Mouse (Mus musculus) forebrain, embryonic 13.5 days (tissue): ENCODE measurements around the gene Ttc30a1. TPM values are rescaled to one million over a fixed set of nuclear protein-coding genes. Genes with fewer than 3 reads are reported as not detected.

Source experiments
- polyA plus RNA-seq: library from polyadenylated mRNA; unstranded; fragments of >200 nt; fragmentation: Nextera tagmentation; extraction: Ambion mirVana; gene quantifications from 2 replicates; pipeline ENCODE4 v1.2.1, GENCODE M21; 2015

Ttc30a1 gene
- polyA plus RNA-seq, 1 experiment from 2014 or later = 8.1 TPM

Other genes starting within 250 kb of the Ttc30a1 start
- gene Agps, start 149.8 kb downstream of the Ttc30a1 start, polyA plus RNA-seq = 25.6 and 26.0 TPM in 2 replicates
- 11.3 and 14.1 TPM in 2 replicates for gene Ttc30b, start 43.4 kb downstream of the Ttc30a1 start, polyA plus RNA-seq
- gene Ttc30a2, start 3.8 kb downstream of the Ttc30a1 start, polyA plus RNA-seq = 0.45 and 0.56 TPM in 2 replicates